Mouse (Mus musculus) frontal cortex, postnatal 36 days (tissue): ENCODE measurements around the gene Stard7.
"Not testable (repeated sequence)": the region's sequence is repeated elsewhere in the genome, so short reads cannot be mapped to it uniquely, and the experiment has no call there.

Experiments
- DNase-seq, 2 experiments: peaks; one replicate each; pipeline ENCODE4 v3.0.0; 2022; ENCODE audit warnings: low spot score in 2 of 2

Gene Stard7

DNA sequence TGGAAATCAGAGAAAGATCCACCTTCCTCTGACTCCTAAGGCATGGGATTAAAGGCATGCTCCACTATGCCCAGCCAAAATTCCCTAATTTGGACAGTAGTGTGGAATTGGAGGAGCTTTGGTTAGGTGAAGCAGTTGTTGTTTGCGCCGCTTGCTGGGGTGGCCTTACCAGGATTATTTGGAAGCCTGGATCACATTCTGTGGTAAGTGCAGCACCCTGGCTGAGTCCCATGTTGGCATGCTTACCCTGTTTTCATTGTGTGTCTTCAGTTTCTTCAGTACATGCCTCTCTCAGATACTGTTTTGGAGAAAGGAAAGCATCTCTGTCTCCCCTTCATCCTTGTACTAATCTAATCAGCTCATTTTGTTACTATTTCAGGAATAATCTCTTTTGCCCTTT, 4.6 kb downstream of the Stard7 start:
- no peak for DNase-seq

DNA sequence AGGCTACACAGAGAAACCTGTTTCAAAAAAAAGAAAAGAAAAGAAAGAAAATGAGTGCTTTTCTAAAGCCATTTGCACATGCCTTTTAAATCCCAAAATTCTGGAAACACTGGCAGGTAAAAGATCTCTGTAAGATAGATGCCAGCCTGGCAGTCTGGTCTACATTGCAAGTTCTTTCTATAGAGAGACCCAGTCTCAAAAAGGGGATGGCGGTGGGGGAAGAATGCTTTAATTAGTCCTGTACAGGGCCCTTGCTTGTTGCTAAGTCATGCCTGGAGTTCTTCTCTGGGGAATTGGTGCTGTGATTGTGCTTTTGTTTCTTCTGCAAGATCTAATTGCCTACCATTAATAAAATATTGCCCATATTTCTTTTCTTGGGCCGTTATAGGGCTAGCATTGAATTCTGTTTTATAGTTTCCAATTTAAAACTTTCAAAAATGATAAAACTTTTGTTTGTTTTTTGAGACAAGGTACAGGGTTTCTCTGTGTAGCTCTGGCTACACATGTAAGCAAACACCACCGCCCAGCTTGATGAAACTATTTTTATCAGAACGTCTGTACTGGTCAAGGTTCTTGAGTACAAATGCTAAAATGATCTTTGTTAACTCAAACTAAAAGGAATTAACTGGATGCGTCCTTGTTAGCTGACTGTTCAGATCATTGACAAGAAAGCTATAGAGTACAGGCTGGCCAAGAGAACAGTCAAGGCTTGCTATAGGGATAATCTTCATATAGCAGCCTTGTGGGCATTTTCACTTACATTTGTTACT, 5.7 kb downstream of the Stard7 start:
- no peak for DNase-seq

DNA sequence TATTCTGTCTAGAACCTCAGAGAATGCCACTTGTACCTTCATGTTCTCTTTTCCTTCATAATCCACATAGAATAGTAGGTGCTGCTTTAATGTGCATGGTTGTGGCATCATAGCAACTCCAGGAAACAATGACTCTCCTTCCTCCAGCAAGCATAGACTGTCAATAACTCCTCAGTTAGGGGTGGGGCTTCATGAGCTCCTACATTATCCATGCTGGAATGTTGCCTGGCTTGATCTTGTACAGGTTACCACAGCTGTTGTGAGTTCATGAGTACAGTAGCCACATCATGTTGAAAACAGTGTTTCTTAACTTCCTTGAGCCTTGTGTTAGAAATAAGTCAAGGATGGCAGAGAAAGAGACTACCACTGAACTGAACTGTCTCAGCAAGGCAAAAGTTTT, 8.1 kb downstream of the Stard7 start:
- no peak for DNase-seq

DNA sequence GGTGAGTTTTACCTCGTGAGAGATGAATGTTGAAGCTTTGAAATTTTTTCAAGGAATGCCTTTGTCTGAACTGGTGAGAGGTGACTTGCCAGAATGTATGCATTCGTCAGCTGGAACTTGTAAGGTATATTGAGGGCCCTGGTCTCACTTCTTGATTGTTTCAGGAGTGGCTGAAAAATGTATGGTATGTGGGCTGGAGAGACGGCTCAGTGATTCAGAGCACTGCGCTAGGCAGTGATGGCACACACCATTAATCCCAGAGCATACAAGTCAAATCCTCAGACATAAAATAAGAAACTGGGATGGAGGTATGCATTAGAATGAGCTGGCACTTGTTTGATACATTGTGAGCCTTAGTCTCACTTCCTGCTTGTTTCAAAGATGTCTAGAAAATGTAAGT, 22.2 kb downstream of the Stard7 start:
- no peak for DNase-seq

DNA sequence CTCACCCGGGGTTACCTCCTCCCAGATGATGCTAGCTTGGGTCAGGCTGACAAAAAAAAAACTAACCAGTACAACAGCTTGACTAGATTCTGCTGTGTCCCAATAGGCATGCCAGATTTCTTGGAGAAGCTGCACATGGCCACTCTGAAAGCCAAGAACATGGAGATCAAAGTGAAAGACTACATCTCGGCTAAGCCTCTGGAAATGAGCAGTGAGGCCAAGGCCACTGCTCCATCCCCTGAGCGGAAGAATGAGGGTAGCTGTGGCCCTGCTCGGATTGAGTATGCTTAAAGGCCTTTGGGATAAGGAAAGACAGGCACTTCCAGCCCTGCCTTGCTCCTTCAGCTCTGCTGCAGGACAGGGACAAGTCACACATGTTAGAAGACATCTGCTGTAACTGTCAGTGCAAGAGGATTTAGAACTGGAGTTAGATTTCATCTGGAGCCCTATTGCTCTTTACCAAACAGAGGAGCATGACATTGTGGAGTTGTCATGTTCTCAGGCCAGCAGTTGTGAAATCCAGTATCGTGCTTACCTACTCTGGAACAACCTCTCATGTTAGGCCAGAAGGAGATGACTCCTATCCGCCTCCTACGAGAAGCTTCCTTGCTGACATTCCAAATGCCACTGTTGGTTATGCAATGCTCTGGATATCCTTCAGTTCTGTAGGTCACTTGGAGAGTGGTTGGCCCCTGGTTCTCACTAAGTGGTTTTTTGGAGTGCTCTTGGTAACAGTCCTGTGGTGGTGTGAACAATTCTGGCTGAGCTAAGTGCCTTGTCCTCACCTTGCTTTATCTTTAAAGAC, 27.2 kb downstream of the Stard7 start:
- no peak for DNase-seq

DNA sequence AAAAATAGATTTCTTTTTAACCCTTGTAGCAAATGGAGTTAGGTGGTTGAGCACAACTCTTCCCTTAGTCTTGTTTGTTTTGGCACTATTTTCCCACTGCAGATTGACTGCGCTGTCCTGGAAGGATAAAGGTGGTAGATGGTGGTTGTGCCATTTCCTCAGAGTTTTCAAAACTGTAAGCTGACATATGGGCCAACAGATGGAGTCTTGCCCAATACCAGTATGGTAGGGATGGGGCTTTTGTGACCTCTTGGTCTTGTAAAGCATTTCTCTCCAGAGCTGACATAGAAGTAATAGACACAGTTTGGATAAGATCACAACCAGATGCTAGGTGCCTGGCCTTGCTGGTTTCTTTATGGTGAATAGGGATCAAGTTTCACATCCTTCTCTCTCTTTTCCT, 28.0 kb downstream of the Stard7 start:
- DNase-seq: no peak

DNA sequence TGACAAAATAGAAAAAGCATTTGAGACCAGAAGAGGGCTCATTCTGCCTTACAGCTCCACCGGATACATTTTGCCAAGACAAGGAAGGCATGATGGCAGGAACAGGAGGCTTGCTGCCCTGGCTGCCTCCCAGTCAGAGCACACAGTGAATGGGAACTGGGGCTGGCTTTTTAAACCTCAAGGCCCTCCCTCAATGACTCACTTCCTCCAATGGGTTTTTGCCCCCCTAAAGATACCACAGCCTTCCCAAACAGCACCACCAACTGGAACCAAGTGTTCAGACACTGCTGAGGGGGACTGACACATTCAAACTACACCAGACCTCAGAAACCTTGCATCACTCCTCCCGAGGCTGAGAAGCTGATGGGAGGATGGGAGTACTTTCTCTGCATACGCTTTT, 30.7 kb downstream of the Stard7 start:
- DNase-seq: no peak

DNA sequence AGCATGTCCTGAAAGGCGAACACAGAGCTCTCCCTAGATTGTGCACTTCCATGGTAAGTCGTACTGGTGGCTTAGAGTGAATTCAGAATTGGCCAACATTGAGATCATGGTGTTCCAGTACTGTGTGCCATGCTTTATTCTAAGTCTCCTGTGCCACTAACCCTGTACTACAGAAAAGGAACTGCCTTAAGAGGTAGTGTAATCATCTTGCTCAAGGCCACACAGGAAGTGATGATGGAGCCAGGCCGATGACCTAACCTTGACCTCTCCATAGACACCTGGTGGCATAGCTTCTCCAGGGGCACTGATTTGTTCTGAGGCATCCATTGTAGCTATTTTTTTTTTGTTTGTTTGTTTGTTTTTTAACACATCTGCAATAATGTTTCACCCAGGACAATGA, 31.9 kb downstream of the Stard7 start:
- no peak for DNase-seq

DNA sequence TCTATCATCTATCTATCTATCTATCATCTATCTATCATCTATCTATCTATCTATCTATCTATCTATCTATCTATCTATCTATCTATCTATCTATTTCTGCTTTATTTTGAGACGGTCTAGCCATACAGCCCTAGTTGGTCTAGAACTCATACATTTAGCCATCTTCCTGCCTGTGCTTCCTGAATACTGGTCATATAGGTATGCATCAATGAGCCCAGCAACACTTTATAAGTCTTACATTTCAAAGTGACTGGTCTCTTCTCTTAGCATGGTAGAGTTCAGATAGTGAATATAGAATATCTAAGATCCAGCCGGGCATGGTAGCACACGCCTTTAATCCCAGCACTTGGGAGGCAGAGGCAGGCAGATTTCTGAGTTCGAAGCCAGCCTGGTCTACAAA, 34.2 kb downstream of the Stard7 start:
- not testable (repeated sequence) for DNase-seq

DNA sequence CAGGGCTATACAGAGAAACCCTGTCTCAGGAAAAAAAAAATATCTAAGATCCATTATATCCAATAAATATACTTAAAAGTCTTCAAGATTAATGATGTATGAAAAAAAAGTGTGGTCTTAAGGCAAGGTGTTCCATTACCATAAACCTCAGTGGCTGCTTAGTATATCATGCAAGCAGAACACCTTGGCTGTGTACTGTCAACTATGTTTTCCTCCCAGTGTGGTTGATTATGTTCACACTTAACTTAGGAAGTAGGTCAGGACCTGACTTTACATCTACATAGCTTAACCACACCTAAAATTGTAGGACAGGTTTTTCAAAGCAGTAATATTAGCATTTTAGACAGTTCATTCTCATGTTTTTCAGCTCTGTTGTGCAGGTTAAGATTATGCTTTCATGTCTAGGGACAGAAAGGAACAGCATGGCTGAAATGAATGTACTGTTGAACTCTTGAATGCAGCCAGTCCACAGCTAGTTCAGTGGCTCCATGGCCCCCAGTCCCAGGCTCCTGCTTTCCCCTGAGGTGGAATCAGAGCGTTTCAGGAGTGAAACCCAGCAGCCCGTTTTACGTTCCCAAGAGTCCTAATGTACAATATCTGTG, 34.7 kb downstream of the Stard7 start:
- DNase-seq: no peak

DNA sequence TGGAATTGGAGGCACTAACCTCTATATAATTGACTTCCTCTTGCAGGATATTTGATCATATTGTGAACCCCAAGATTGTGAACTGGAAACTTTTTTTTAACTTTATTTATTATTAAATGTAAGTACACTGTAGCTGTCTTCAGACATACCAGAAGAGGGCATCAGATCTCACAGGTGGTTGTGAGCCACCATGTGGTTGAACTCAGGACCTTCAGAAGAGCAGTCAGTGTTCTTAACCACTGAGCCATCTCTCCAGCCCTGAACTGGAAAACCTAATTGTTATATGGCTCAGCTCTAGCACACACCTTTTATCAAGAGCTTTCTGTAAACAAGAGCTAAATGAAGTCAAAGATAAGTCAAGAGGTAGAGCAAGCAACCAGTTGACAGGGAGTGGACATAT, 36.1 kb downstream of the Stard7 start:
- no peak for DNase-seq

DNA sequence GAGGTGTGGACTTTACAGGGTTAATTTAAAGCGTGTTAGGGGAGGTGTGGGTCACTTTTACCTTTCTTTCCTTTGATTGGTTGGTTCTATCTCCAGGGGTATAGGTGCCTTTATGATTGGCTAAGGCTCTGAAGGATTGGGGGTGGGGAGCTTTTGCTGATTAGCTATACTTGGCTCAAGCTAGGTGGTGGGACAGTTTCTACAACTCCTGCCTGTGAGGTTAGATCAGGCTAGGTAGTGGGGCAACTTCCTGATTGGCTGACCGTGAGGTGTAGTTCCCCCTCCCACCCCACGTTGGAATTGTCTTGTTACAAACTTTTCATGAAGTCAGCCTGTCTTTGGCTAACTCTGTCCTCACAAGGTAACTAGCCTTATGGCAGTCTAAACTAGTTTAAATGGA, 37.2 kb downstream of the Stard7 start:
- no peak for DNase-seq

DNA sequence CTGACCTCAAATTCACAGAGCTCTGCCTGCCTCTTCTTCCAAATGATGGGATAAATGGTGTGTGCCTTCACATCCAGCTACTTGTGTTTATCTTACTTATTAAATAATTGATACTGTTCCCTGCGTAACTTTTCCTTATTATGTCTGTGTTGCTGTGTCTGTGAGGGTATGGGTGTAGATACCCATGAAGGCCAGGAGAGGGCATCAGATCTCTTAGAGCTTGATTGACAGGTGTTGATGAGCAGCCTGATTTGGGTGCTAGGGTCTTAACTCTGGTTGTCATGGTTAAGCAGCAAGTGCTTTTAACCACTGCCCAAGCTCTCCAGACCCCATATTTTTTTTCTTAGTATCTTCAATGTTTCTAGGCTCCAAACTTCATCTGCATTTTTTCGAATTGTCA, 38.6 kb downstream of the Stard7 start:
- no peak for DNase-seq

DNA sequence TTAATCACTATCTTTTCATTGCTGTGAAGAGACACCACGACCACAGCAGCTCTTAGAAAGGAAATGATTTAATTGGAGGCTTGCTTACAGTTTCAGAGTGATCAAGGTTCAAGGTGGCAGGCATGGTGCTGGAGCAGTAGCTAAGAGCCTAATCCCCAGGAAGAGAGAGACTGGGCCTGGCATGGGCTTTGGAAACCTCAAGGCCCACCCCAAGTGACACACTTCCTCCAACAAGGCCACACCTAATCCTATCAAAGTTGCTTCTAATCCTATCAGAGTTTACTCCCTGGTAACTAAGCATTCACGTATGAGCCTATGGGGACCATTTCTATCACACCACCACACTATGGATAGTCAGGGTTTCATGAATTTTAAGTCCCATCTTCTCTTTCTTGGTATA, 40.2 kb downstream of the Stard7 start:
- DNase-seq: no peak

DNA sequence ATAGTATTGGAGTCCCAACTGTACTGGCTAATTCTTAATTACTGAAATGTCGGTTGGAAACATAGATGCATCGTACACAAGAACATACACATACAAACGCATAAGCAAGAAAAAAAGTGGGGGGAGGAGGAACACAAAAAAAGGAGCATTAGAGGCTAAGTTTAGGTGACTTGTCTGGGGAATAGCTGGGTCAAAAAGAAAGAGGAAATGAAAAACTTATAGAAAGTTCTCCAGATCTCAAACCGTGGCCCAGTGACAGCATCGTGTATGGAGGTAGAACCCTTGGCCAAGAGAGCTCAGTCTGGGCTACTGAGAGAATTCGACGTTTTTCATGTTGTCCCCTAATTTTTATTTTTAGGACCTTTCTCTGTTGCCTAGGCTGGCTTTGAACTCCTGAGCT, 40.7 kb downstream of the Stard7 start:
- DNase-seq: no peak

DNA sequence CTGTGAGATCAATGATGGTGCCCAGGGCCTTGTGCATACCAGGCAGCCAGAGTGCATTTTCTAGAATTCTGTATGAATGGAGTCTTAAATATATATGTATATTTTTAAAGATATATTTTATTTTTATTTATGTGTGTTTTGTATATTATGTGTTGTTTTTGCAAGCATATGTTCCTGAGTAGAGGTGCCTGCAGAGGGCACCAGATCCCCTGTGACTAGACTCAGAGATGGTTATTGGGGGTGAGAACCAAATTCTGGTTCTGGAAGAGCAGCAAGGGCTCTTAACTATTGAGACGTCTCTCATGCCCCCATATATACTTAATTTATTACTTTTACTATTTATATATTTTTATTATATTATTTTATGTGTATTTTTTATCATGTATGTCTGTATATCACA, 41.2 kb downstream of the Stard7 start:
- no peak for DNase-seq

DNA sequence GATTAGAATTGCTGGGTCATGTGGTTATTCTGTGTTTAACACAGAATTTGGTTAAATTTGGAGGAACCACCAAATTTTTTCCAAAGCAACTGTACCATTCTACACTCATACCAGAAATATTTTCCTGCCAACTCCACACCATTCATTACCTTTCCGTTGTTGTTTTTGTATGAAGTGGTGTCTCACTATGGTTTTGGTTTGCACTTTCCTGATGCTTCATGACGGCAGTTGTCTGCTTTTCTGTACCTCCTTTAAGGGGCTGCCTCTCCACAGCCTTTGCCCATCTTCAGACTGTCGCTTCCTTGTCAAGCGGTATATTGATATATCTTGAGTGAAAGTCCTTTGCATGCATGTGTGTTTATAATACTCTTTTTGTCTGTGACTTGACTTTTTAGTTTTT, 42.8 kb downstream of the Stard7 start:
- no peak for DNase-seq

DNA sequence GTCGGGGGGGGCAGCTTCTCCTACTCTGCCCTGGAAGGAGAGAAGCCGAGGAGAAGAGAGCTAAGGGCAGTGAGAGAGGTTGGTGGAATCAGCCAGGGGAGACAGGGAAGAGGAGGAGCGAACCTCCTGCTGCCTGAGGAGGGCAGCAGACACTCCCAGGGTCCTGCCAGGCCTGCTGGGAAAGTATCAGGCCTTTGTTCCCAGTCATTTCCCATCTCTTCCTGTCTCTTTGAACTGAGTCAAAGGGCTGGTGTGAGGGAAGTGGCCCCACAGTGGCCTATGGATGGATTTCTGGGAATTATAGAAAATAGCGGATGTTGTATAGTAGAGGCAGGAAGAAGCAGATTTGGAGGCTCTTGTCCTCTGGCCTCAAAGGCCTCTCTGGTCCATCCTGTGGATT, 43.9 kb downstream of the Stard7 start:
- DNase-seq: no peak

DNA sequence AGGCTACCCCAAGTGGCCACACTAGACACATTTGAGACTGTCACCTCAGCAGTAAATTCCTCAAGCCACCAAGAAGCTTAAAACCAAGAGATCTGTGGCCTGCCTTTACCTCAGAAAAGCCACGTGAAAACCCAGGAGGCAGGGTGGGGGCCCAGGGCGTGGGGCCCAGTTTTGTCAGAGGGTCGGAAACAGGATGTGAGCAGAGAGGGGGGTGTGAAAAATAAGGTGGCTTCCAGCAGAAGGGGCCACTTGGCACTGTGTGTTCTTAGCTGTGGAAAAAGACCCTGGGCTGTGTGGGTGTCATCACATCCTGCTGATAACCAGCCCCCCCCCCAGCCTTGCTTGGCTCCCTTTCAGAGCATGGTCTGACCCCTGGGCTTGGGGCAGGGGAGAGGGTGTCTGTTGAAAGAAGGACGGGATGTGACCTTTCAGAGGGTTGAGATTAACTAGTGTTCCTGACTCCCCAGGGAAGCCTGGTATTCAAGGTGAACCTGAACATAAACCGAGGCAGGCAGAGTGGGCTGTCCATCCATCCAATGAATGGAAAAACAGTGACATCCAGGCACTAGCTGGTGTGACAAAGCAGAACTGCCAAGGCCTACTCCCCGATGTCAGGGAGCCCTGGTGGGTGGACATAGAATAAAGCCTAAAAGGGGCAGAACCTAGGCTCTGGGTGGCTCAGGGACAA, 44.6 kb downstream of the Stard7 start:
- no peak for DNase-seq

DNA sequence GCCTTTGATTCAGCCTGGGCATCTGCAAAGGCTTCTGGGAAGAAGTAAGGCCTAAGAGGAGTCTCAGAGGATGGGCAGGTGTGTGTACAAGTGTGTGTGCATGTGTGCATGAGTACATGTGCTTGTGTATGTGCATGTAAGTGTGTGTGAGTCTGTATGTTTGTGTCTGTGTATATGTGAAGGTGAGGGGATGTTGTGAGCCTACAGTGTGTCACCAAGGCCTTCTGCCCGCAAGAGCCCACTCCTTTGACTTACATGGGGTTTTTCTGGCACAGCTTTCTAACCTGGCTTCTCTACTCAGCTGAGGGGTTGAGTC, 45.1 kb downstream of the Stard7 start:
- DNase-seq: no peak

DNA sequence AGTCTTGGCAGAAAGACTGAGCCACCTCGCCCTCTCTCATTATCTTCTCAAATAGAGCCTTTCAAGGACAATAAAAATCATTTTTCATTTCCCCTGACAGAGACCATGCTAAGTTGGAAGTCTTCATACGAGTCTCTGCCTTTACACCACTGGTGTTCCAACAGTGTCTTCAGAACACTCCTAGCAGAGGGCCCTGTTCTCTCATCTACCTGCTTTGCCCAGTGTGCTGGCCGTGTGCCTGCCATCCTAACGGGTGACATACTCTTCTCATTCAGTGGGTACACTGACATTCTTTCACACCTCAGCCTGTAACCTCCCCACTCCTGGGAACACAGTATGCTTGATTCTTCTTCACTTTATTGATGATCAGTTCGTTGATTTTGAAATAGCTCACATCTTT, 46.4 kb downstream of the Stard7 start:
- no peak for DNase-seq

DNA sequence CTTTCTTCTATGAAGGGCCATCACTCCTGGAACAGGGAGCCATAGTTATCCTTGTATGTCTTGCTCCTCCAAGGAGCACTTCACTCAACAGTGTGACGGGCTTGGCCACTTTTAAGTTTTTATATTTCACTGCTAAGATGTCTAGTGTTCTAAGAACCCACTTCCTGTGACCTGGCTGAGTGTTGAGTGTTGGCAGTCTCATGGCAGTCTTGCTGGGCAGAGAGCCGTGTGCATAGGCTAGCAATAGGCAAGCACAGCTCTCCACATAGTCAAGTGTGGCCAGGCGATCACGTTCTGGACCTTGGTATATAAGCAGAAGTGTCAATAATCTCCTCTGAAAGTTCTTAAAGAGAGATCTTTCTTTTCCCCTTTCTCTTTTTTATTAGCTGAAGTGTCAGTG, 48.1 kb downstream of the Stard7 start:
- no peak for DNase-seq

DNA sequence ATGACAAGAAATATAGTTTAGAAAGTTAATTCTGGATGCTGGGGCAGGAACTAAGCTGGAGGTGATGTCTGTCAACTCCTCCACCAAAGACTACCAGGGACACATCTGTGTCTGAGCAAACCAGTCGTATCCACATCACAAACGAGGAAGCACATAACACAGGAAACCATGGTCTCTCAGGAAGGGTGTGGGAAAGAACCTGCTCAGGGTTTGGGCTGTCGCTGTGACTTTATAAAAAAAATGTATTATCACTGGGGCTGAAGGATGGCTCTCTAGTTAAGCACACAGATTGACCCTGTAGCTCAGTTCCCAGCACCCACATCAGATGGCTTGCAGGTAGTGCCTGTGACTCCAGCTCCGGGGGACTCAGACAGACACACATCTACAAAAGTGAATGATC, 49.1 kb downstream of the Stard7 start:
- DNase-seq: no peak
